Mouse (Mus musculus): ENCODE measurements around the gene Bcar3. TPM values are rescaled to one million over a fixed set of nuclear protein-coding genes. Genes with fewer than 3 reads are reported as not detected.

Bcar3 gene
- polyA plus RNA-seq, 1 experiment from 2014 or later, result 7.9 TPM

GRCm38 (mm10) chr3:122420410-122420774 is 126.5 kb downstream of the Bcar3 start:
- no peaks in the 10 kb centered on the region for H3K9me3 ChIP-seq
- peak overlapping the region; percentile 76 for H3K9ac ChIP-seq
- H3K27me3 ChIP-seq, result peaks cover 31% of the 10 kb centered on the region
- 0% methylated on average over 14 of the region's 15 CpGs for WGBS
- no peaks in the 10 kb centered on the region for H3K36me3 ChIP-seq
- ATAC-seq (ENCODE audit: low FRiP score), result peak; percentile 74
- H3K4me1 ChIP-seq (replicated peaks), result peaks cover 26% of the 10 kb centered on the region
- peak overlapping the region; percentile 90 for H3K4me2 ChIP-seq
- peak overlapping the region; percentile 71 for H3K27ac ChIP-seq
- H3K4me3 ChIP-seq, result peak overlapping the region; percentile 62

GRCm38 (mm10) chr3:122421042-122421702 is 127.2 kb downstream of the Bcar3 start:
- Histone ChIP-seq H3K4me3 (peak overlapping the region; percentile 62), H3K4me2 (peak overlapping the region; percentile 90), H3K27me3 (peaks cover 31% of the 10 kb centered on the region), H3K36me3 (no peaks in the 10 kb centered on the region), H3K9me3 (no peaks in the 10 kb centered on the region), H3K4me1 (replicated peaks) (peaks cover 26% of the 10 kb centered on the region), H3K9ac (0 out of 2 replicates have a peak overlapping the region, but pooled peaks have one; percentile 76), H3K27ac (no peak overlapping the region; the same call in 1 of the 2 replicates)
- 6% methylated on average over 13 of the region's 13 CpGs for WGBS
- ATAC-seq (ENCODE audit: low FRiP score), result no peak

- Histone ChIP-seq H3K36me3 (no peaks in the 10 kb centered on the region), H3K27ac (no peak overlapping the region), H3K4me2 (peak overlapping the region; percentile 90; the same call in 1 of the 2 replicates), H3K9ac (no peak overlapping the region), H3K9me3 (no peaks in the 10 kb centered on the region), H3K4me3 (no peak overlapping the region), H3K4me1 (replicated peaks) (peaks cover 26% of the 10 kb centered on the region), H3K27me3 (peaks cover 31% of the 10 kb centered on the region)
- 49% methylated on average over 7 of the region's 7 CpGs for WGBS
- ATAC-seq (ENCODE audit: low FRiP score), result no peak
Measured at GRCm38 (mm10) chr3:122421802-122422201, 127.9 kb downstream of the Bcar3 start.

- peaks cover 31% of the 10 kb centered on the region for H3K27me3 ChIP-seq
- no peak overlapping the region for H3K4me3 ChIP-seq
- no peaks in the 10 kb centered on the region for H3K9me3 ChIP-seq
- no peak for ATAC-seq (ENCODE audit: low FRiP score)
- no peak overlapping the region for H3K27ac ChIP-seq
- H3K36me3 ChIP-seq, result no peaks in the 10 kb centered on the region
- WGBS, result 83% methylated on average over 7 of the region's 7 CpGs
- no peak overlapping the region for H3K4me2 ChIP-seq
- H3K9ac ChIP-seq, result no peak overlapping the region
- H3K4me1 ChIP-seq (replicated peaks), result peaks cover 26% of the 10 kb centered on the region
Measured at GRCm38 (mm10) chr3:122422276-122422675, 128.3 kb downstream of the Bcar3 start.

- peaks cover 20% of the 10 kb centered on the region for H3K27me3 ChIP-seq
- H3K9ac ChIP-seq, result no peak overlapping the region
- no peak for ATAC-seq (ENCODE audit: low FRiP score)
- no peak overlapping the region for H3K27ac ChIP-seq
- H3K4me1 ChIP-seq (replicated peaks), result peaks cover 34% of the 10 kb centered on the region
- H3K4me3 ChIP-seq, result no peak overlapping the region
- WGBS, result 92% methylated on average over 7 of the region's 7 CpGs
- H3K36me3 ChIP-seq, result no peaks in the 10 kb centered on the region
- H3K4me2 ChIP-seq, result no peak overlapping the region
- no peaks in the 10 kb centered on the region for H3K9me3 ChIP-seq
Measured at GRCm38 (mm10) chr3:122423643-122424042, 129.7 kb downstream of the Bcar3 start.

GRCm38 (mm10) chr3:122428325-122428821 is 134.4 kb downstream of the Bcar3 start:
- Histone ChIP-seq H3K27ac (0 out of 2 replicates have a peak overlapping the region, but pooled peaks have one; percentile 3), H3K4me1 (replicated peaks) (peaks cover 15% of the 10 kb centered on the region; the same call in 1 of the 2 replicates), H3K9ac (no peak overlapping the region), H3K4me2 (no peak overlapping the region), H3K36me3 (no peaks in the 10 kb centered on the region), H3K9me3 (no peaks in the 10 kb centered on the region), H3K27me3 (no peaks in the 10 kb centered on the region), H3K4me3 (no peak overlapping the region)
- 82% methylated on average over 7 of the region's 7 CpGs for WGBS
- peak; percentile 73; the same call in 1 of the 2 replicates for ATAC-seq (ENCODE audit: low FRiP score)

- no peaks in the 10 kb centered on the region for H3K27me3 ChIP-seq
- WGBS, result 81% methylated on average over 7 of the region's 7 CpGs
- peaks cover 13% of the 10 kb centered on the region; the same call in 1 of the 2 replicates for H3K4me1 ChIP-seq (replicated peaks)
- no peak for ATAC-seq (ENCODE audit: low FRiP score)
- H3K4me3 ChIP-seq, result no peak overlapping the region
- H3K27ac ChIP-seq, result no peak overlapping the region
- no peaks in the 10 kb centered on the region for H3K9me3 ChIP-seq
- no peaks in the 10 kb centered on the region for H3K36me3 ChIP-seq
- H3K9ac ChIP-seq, result no peak overlapping the region
- H3K4me2 ChIP-seq, result no peak overlapping the region
Measured at GRCm38 (mm10) chr3:122430780-122431497, 137.0 kb downstream of the Bcar3 start.

GRCm38 (mm10) chr3:122432811-122433406 is 139.0 kb downstream of the Bcar3 start:
- H3K9ac ChIP-seq, result no peak overlapping the region
- H3K4me2 ChIP-seq, result no peak overlapping the region
- WGBS, result 24% methylated on average over 9 of the region's 9 CpGs
- H3K27ac ChIP-seq, result no peak overlapping the region
- no peak for ATAC-seq (ENCODE audit: low FRiP score)
- H3K4me3 ChIP-seq, result no peak overlapping the region
- no peaks in the 10 kb centered on the region for H3K9me3 ChIP-seq
- no peaks in the 10 kb centered on the region for H3K27me3 ChIP-seq
- H3K4me1 ChIP-seq (replicated peaks), result peaks cover 15% of the 10 kb centered on the region
- no peaks in the 10 kb centered on the region for H3K36me3 ChIP-seq

GRCm38 (mm10) chr3:122433975-122434626 is 140.2 kb downstream of the Bcar3 start:
- Histone ChIP-seq H3K36me3 (no peaks in the 10 kb centered on the region), H3K4me3 (no peak overlapping the region), H3K4me2 (no peak overlapping the region), H3K4me1 (replicated peaks) (peaks cover 8% of the 10 kb centered on the region), H3K27me3 (no peaks in the 10 kb centered on the region), H3K27ac (no peak overlapping the region), H3K9ac (no peak overlapping the region), H3K9me3 (no peaks in the 10 kb centered on the region)
- no peak for ATAC-seq (ENCODE audit: low FRiP score)
- 88% methylated on average over 5 of the region's 5 CpGs for WGBS

GRCm38 (mm10) chr3:122434983-122435935 is 141.3 kb downstream of the Bcar3 start:
- no peak for ATAC-seq (ENCODE audit: low FRiP score)
- Histone ChIP-seq H3K27ac (no peak overlapping the region), H3K27me3 (no peaks in the 10 kb centered on the region), H3K9ac (no peak overlapping the region), H3K4me1 (replicated peaks) (peaks cover 8% of the 10 kb centered on the region), H3K4me3 (no peak overlapping the region), H3K36me3 (no peaks in the 10 kb centered on the region), H3K9me3 (no peaks in the 10 kb centered on the region), H3K4me2 (no peak overlapping the region)
- 75% methylated on average over 8 of the region's 8 CpGs for WGBS

GRCm38 (mm10) chr3:122438143-122438825 is 144.3 kb downstream of the Bcar3 start:
- no peak for ATAC-seq (ENCODE audit: low FRiP score)
- H3K4me3 ChIP-seq, result no peak overlapping the region
- no peak overlapping the region for H3K4me2 ChIP-seq
- no peaks in the 10 kb centered on the region for H3K36me3 ChIP-seq
- H3K9me3 ChIP-seq, result no peaks in the 10 kb centered on the region
- no peak overlapping the region for H3K27ac ChIP-seq
- no peaks in the 10 kb centered on the region for H3K27me3 ChIP-seq
- H3K4me1 ChIP-seq (replicated peaks), result peaks cover 6% of the 10 kb centered on the region
- H3K9ac ChIP-seq, result no peak overlapping the region
- 66% methylated on average over 7 of the region's 7 CpGs for WGBS
